Mouse (Mus musculus): Measurements from ENCODE around the gene Rufy1. TPM values are rescaled to one million over a fixed set of nuclear protein-coding genes. Genes with fewer than 3 reads are reported as not detected.

The Rufy1 gene
- 15.4 TPM for polyA plus RNA-seq (2017; shearing (Covaris generic))

DNA sequence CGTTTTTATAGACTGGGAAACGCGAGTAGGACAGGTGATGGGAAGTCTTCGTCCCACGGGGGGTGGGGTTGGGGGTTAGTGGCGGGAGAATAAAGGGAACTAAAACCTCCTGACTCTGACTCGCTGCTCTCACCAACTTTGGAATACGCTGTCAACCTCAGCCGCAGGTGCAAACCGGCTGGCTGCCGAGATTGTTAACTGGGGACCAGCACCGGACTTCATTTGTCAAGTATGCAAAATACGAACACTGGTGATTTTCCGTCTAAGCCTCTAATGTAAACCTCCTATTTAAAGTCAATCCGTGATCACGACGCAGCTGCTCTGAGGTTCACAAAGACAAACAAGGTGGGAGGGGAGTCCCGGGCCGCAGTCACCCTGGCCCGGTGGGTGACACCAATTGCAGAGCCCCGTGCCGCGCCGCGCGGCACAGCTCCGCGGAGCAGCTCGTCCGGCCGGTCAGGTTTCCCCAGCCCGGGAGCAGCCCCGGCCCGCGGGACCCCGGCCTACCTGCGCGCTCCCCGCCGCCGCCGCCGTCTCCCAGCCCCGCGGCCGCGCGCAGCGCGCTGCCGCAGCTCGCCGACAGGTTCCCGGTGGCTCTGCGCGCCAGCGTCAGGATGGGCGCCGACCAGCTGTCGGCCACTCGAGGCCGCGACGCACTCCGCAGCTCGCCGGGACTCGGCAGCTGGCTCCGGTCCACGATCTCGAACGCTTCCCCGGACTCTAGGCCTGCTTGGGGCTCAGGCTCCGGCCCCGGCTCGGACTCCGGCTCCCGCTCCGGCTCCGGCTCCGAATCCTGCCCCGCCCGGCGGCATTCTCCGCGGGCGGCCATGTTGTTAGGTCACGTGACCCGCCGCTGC lies at the start of gene Rufy1:
Gene Rufy1, minus strand, starts transcription at position 849 of the 857 bp plus-strand sequence.

DNA sequence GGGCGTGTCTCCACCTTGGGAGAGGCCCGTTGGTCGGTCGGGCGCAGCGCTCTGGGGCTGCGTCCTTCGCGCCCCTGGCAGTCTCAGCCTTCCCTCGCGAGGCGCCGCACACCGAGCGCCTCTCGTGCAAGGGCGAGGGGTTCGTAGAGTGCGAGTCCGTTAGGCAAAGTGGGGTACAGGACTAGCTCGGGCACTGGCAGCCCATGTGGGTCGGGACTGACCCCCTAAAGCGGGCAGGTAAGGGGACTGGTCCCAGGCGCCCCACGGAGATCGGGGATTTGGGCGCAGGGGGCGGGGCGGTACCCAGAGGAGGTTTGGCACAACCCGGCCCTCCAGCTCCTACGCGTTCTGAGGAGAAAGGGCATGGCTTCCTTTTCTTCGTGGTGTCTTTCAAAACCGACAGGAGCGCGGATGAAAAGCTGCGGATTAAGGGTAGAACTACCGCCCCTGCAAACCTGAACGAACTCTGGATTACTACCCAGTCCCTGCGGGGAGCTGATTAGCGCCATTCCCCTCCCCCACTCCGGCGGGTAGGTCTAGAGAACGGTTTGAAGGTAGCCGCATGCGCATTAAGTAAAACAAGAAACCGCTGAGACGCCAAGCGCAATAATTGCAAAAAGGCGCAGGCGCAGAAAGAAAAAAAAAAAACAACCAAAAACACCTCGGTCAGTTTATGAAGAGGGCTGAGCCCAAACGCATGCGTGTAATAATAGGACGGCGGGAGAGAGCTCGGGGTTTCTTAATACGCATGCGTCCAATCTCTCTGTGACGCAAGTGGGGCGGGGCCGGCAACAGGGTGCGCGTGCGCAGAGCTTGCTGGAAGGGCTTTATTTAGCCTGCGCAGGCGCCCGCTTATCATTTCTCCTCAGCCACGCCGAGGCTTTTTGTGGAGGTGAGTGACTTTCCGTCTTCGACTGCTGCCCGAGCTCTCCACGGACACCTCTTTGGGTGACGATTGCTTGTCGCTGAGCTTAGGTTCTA lies 53.7 kb downstream of the Rufy1 start, which contains the start of gene Hnrnph1:
Gene Hnrnph1, plus strand, starts transcription at position 80 of the 981 bp plus-strand sequence.

DNA sequence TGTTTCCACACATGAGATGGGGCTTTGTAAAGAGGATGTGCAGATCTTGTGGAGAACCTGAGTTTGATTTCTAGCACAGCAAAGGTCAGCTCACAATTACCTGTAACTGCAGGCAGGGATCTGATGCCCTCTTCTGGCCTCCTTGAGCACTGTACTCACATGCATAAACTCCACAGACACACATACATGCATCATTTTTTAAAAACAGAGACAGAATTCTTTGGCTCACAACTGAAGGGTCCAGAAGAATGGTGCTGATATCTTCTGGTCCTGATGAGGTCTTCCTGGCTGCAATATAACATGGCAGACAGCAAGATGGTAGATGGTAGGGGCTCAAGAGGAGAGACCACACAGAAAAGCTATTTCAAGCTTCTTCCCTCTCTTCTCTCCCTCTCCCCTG lies 76.8 kb downstream of the Rufy1 start, which contains the start of gene Cby3:
Gene Cby3, plus strand, starts transcription at position 301 of the 400 bp plus-strand sequence.

Other genes with a start within 250 kb of the Rufy1 start
- gene Sqstm1, start 220.3 kb downstream of the Rufy1 start, polyA plus RNA-seq (2017; shearing (Covaris generic)) = 458 TPM
- 4.5 TPM for gene Mgat4b, start 220.2 kb downstream of the Rufy1 start, polyA plus RNA-seq (2017; shearing (Covaris generic))
- gene Ltc4s, start 192.5 kb downstream of the Rufy1 start, polyA plus RNA-seq (2017; shearing (Covaris generic)) = 1.4 TPM
- gene Maml1, start 138.8 kb downstream of the Rufy1 start, polyA plus RNA-seq (2017; shearing (Covaris generic)) = 2.2 TPM
- 199 TPM for gene Canx, start 105.5 kb downstream of the Rufy1 start, polyA plus RNA-seq (2017; shearing (Covaris generic))
- not detected for gene Cby3, start 76.7 kb downstream of the Rufy1 start, polyA plus RNA-seq (2017; shearing (Covaris generic))
- gene Hnrnph1, start 54.1 kb downstream of the Rufy1 start, polyA plus RNA-seq (2017; shearing (Covaris generic)) = 286 TPM
- not detected for gene Adamts2, start 171.0 kb upstream of the Rufy1 start, polyA plus RNA-seq (2017; shearing (Covaris generic))